Mouse (Mus musculus) CH12.LX (cell line): ENCODE results near the gene S1pr4. TPM values are rescaled to one million over a fixed set of nuclear protein-coding genes. Genes with fewer than 3 reads are reported as not detected.

ENCODE experiments used
- DNase-seq: peaks from one replicate; pipeline ENCODE4 v3.0.0-alpha.2; 2013; ENCODE audit errors: extremely low read depth
- H3K27ac ChIP-seq: 2 replicates; pipeline ENCODE4 v1.5.1; 2012; ENCODE audit warnings: low read depth, mild to moderate bottlenecking, control low read depth, moderate library complexity; ENCODE audit not compliant: insufficient read depth
- H3K27me3 ChIP-seq: replicated peaks from 2 replicates; pipeline ENCODE3; 2012; ENCODE audit warnings: inconsistent platforms
- H3K36me3 ChIP-seq, 2 experiments: replicated peaks in 1 of 2; 2 replicates each; pipeline versions ENCODE3 to v1.6.1; 2012; ENCODE audit warnings: inconsistent platforms in 1 of 2, low read length in 1 of 2, mild to moderate bottlenecking in 1 of 2, mixed read lengths in 1 of 2, moderate library complexity in 1 of 2; ENCODE audit not compliant: control insufficient read depth in 1 of 2, insufficient read depth in 1 of 2
- H3K4me1 ChIP-seq, 2 experiments: 2 replicates each; pipeline ENCODE4 v1.6.1; 2012; ENCODE audit warnings: inconsistent platforms in 1 of 2, moderate library complexity in 1 of 2; ENCODE audit not compliant: insufficient read depth in 2 of 2, control insufficient read depth in 1 of 2
- H3K4me2 ChIP-seq: 2 replicates; pipeline ENCODE4 v1.6.1; 2012; ENCODE audit warnings: low read depth, mild to moderate bottlenecking, control low read depth; ENCODE audit not compliant: poor library complexity, insufficient read depth, severe bottlenecking
- H3K4me3 ChIP-seq, 3 experiments: fragments of 150-350 bp in 1 of 3; sonication (generic) in 1 of 3; replicated peaks in 1 of 3; 2 replicates each; pipeline versions ENCODE3 to v1.5.1; 2011 to 2012; ENCODE audit warnings: low read depth in 2 of 3, low read length in 2 of 3, mild to moderate bottlenecking in 2 of 3, moderate library complexity in 2 of 3, control low read depth in 1 of 3, improper control_type of control experiment in 1 of 3, inconsistent platforms in 1 of 3, mixed read lengths in 1 of 3; ENCODE audit not compliant: poor library complexity in 1 of 3
- H3K79me2 ChIP-seq: replicated peaks from 2 replicates; pipeline ENCODE4 v1.6.1; 2012; ENCODE audit warnings: mild to moderate bottlenecking, moderate library complexity; ENCODE audit not compliant: control insufficient read depth, poor library complexity, insufficient read depth, severe bottlenecking; ENCODE audit errors: extremely low read depth
- H3K9ac ChIP-seq: 2 replicates; pipeline ENCODE4 v1.6.1; 2012; ENCODE audit warnings: low read depth, mild to moderate bottlenecking, control low read depth, moderate library complexity; ENCODE audit not compliant: insufficient read depth
- H3K9me3 ChIP-seq: replicated peaks from 2 replicates; pipeline ENCODE3; 2012; ENCODE audit warnings: low read length, inconsistent platforms, mixed read lengths
- BHLHE40 ChIP-seq: IDR thresholded peaks from 2 replicates; pipeline ENCODE4 v1.6.1; 2011; ENCODE audit warnings: mild to moderate bottlenecking, low read depth, low read length, improper control_type of control experiment
- CHD1 ChIP-seq: IDR thresholded peaks from 2 replicates; pipeline ENCODE4 v1.6.1; 2012; ENCODE audit warnings: low read depth, low read length, improper control_type of control experiment, inconsistent platforms
- CTCF ChIP-seq, 2 experiments: IDR thresholded peaks in 1 of 2; conservative IDR thresholded peaks in 1 of 2; 2 replicates each; pipeline ENCODE4 v1.5.1; 2011 to 2012; ENCODE audit warnings: low read depth in 2 of 2, low read length in 2 of 2, improper control_type of control experiment in 1 of 2, inconsistent platforms in 1 of 2, mild to moderate bottlenecking in 1 of 2, moderate library complexity in 1 of 2
- ELF1 ChIP-seq: IDR thresholded peaks from 2 replicates; pipeline ENCODE4 v1.6.1; 2014; ENCODE audit warnings: low read depth, mild to moderate bottlenecking, inconsistent platforms, low read length, improper control_type of control experiment
- EP300 ChIP-seq: IDR thresholded peaks from 2 replicates; pipeline ENCODE4 v1.6.1; 2011; ENCODE audit warnings: low read length, improper control_type of control experiment
- ETS1 ChIP-seq: conservative IDR thresholded peaks from 2 replicates; pipeline ENCODE4 v1.6.1; 2012; ENCODE audit warnings: low read depth, mild to moderate bottlenecking, inconsistent platforms, low read length, improper control_type of control experiment, moderate library complexity
- IRF4 ChIP-seq: IDR thresholded peaks from 2 replicates; pipeline ENCODE4 v1.6.1; 2014; ENCODE audit warnings: low read depth, mild to moderate bottlenecking, inconsistent platforms, low read length, improper control_type of control experiment
- JUND ChIP-seq: conservative IDR thresholded peaks from 2 replicates; pipeline ENCODE4 v1.6.1; 2011; ENCODE audit warnings: low read depth, low read length, improper control_type of control experiment
- KAT2A ChIP-seq: IDR thresholded peaks from 2 replicates; pipeline ENCODE4 v1.6.1; 2012; ENCODE audit warnings: low read length, improper control_type of control experiment, inconsistent platforms; ENCODE audit not compliant: insufficient replicate concordance
- MAFK ChIP-seq: IDR thresholded peaks from 2 replicates; pipeline ENCODE4 v1.6.1; 2011; ENCODE audit warnings: low read length, improper control_type of control experiment; ENCODE audit not compliant: insufficient replicate concordance
- MXI1 ChIP-seq: IDR thresholded peaks from 2 replicates; pipeline ENCODE4 v1.6.1; 2011; ENCODE audit warnings: mild to moderate bottlenecking, low read depth, low read length, improper control_type of control experiment
- PAX5 ChIP-seq: IDR thresholded peaks from 2 replicates; pipeline ENCODE4 v1.6.1; 2012; ENCODE audit warnings: low read length, inconsistent platforms, mixed read lengths
- POLR2A ChIP-seq: IDR thresholded peaks from 2 replicates; pipeline ENCODE4 v1.6.1; 2011; ENCODE audit warnings: low read depth, mild to moderate bottlenecking, improper control_type of control experiment, low read length
- RAD21 ChIP-seq: IDR thresholded peaks from 2 replicates; pipeline ENCODE4 v1.6.1; 2011; ENCODE audit warnings: low read depth, mild to moderate bottlenecking, low read length, improper control_type of control experiment, moderate library complexity
- SIN3A ChIP-seq: IDR thresholded peaks from 2 replicates; pipeline ENCODE4 v1.6.1; 2012; ENCODE audit warnings: low read length, improper control_type of control experiment, inconsistent platforms
- SMC3 ChIP-seq: IDR thresholded peaks from 2 replicates; pipeline ENCODE4 v1.6.1; 2011; ENCODE audit warnings: low read depth, low read length, improper control_type of control experiment
- TCF12 ChIP-seq: IDR thresholded peaks from 2 replicates; pipeline ENCODE4 v1.6.1; 2014; ENCODE audit warnings: low read depth, mild to moderate bottlenecking, inconsistent platforms, low read length, improper control_type of control experiment
- UBTF ChIP-seq: IDR thresholded peaks from 2 replicates; pipeline ENCODE4 v1.6.1; 2012; ENCODE audit warnings: low read depth, mild to moderate bottlenecking, inconsistent platforms, low read length, improper control_type of control experiment, moderate library complexity
- USF1 ChIP-seq: IDR thresholded peaks from 2 replicates; pipeline ENCODE4 v1.6.1; 2014; ENCODE audit warnings: low read depth, mild to moderate bottlenecking, inconsistent platforms, low read length, improper control_type of control experiment
- USF2 ChIP-seq: conservative IDR thresholded peaks from 2 replicates; pipeline ENCODE4 v1.6.1; 2011; ENCODE audit warnings: low read depth, low read length, improper control_type of control experiment
- ZC3H11A ChIP-seq: IDR thresholded peaks from 2 replicates; pipeline ENCODE4 v1.6.1; 2012; ENCODE audit warnings: low read depth, mild to moderate bottlenecking, inconsistent platforms, low read length, improper control_type of control experiment
- ZKSCAN1 ChIP-seq: IDR thresholded peaks from 2 replicates; pipeline ENCODE4 v1.6.1; 2012; ENCODE audit warnings: low read depth, inconsistent platforms, low read length, improper control_type of control experiment, borderline replicate concordance
- ZNF384 ChIP-seq: IDR thresholded peaks from 2 replicates; pipeline ENCODE4 v1.6.1; 2012; ENCODE audit warnings: low read depth, low read length, improper control_type of control experiment, inconsistent platforms
- dilution Hi-C: fragments of 300-500 bp; cut with MboI; formaldehyde crosslinking; loops from 2 replicates; pipeline ENCODE4 v1.14.3; 2020; ENCODE audit warnings: low sequenced_read_pairs; ENCODE audit not compliant: extremely low pct_unique_long_range_greater_than_20kb, extremely low pct_ligation_motif_present
- in situ Hi-C: fragments of 300-500 bp; cut with MboI; formaldehyde crosslinking; loops from 3 replicates; pipeline ENCODE4 v1.14.3; 2019; ENCODE audit warnings: low sequenced_read_pairs, low pct_ligation_motif_present, low pct_unique_long_range_greater_than_20kb, mixed read lengths
- polyA plus RNA-seq: library from polyadenylated mRNA; unstranded; fragments of >175 nt; gene quantifications from 2 replicates; pipeline ENCODE4 v1.2.1, GENCODE M21; 2012; ENCODE audit warnings: low read depth; ENCODE audit not compliant: insufficient read length
- total RNA-seq, 2 experiments: library from RNA; depleted of rRNA; stranded (reverse); fragments of 300-350 nt in 1 of 2; fragments of >200 nt in 1 of 2; gene quantifications; 2 replicates each; pipeline ENCODE4 v1.2.3; 2012 to 2014

The S1pr4 gene
- total and polyA plus RNA-seq, 3 experiments: 0.19 to 0.30 TPM; not detected in 1

DNA sequence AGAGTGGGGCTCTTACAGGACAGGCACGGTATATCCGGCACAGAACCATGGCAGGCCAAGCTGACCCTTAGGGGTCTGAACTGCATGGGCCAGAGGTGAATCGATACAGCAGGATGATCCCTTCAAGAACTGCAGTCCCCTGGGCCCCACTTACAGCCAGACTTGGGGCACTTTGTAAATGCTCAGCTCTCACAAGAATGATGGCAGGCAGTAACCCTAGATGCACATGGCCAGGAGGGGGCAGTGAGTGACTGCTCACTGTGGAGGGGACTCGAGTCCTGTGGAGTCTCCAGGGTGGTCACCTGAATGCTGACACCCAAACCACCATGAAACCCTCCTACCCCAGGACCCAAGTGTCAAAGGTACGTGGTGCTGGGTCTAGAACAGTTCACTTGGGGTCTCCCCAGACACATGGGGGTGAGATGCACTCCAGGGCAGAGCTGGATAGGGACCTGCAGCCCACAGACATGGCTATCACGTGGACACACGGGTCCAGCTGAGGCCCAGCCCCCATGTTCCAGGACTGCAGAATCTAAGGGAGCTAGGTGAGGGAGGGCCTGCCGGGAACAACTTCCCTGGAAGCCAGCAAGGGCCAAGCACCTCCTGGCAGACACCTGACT lies 6.2 kb downstream of the S1pr4 start:
- in situ Hi-C loops (loop anchor here (10.0 kb wide), 1 partner anchor 111 kb away; the partner anchor contains the start of genes BC025920 and Tle6), dilution Hi-C loops (no loop called here)
- TF ChIP-seq RAD21: peak; percentile 53
- peak; percentile 31; the same call in 1 of the 2 replicates for TF ChIP-seq SMC3
- no peak for TF ChIP-seq ELF1
- TF ChIP-seq BHLHE40: no peak
- no peak for TF ChIP-seq UBTF
- TF ChIP-seq POLR2A: no peak
- no peak for TF ChIP-seq EP300
- TF ChIP-seq IRF4: no peak
- TF ChIP-seq PAX5: no peak
- TF ChIP-seq USF1: no peak
- TF ChIP-seq CTCF (conservative IDR thresholded peaks at IDR 0.05 in 1 of 2, IDR thresholded peaks at IDR 0.05 in 1 of 2; ENCODE audit: low read depth in 2 of 2, low read length in 2 of 2): peak in 1 of 2 experiments; percentile 59; a peak in 2 of 4 replicates
- no peak for TF ChIP-seq ZKSCAN1
- no peak for TF ChIP-seq ETS1
- no peak for TF ChIP-seq ZC3H11A
- TF ChIP-seq ZNF384: no peak
- no peak for TF ChIP-seq USF2
- Histone ChIP-seq H3K4me3 (no peak overlapping the region), H3K79me2 (peaks cover 25% of the 10 kb centered on the region), H3K36me3 (peaks cover 41 to 60% of the 10 kb centered on the region in 2 experiments), H3K27ac (no peak overlapping the region), H3K4me1 (peaks cover 17 to 35% of the 10 kb centered on the region in 2 experiments), H3K9me3 (no peaks in the 10 kb centered on the region), H3K9ac (no peak overlapping the region), H3K27me3 (no peaks in the 10 kb centered on the region), H3K4me2 (no peak overlapping the region)
- no peak for DNase-seq

DNA sequence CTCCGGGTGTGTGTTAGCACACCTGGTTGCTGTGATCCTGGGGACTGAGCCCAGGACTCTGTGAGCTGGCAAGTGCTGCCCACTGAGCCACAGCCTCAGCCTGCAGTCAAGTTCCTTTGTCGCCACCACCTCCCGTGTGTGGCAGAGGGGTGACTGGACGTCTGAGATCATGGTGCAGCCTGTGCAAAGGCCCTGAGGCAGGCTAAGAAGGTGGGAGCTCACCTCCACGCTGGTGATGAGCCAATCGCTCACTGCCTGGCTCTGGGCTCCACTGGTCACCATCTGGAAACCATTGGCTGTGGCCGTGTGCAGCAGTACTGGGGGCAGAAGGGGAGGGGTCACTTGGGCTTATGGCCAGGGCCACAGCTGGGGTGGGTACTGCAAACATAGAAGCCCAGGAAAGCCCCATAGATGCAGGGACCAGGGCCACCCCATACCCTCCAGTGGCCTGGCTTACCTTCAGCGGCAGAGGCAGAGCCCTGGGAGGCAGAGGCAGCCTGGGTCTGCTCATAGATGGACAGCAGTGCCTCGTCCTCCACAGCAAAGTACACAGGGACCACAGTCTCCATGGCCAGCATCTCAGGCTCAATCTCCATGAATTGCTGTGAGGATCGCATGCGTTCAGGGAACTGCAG lies 7.2 kb downstream of the S1pr4 start:
- peaks cover 25% of the 10 kb centered on the region for H3K79me2 ChIP-seq
- peaks cover 14 to 27% of the 10 kb centered on the region in 2 experiments for H3K4me1 ChIP-seq
- no peaks in the 10 kb centered on the region for H3K9me3 ChIP-seq
- in situ Hi-C loops: loop anchor here (10.0 kb wide), 1 partner anchor 112 kb away; the partner anchor contains the start of genes BC025920 and Tle6
- no peak overlapping the region for H3K9ac ChIP-seq
- no peak for TF ChIP-seq CTCF (conservative IDR thresholded peaks at IDR 0.05 in 1 of 2, IDR thresholded peaks at IDR 0.05 in 1 of 2; ENCODE audit: low read depth in 2 of 2, low read length in 2 of 2)
- no peak for TF ChIP-seq JUND
- no peak for TF ChIP-seq USF1
- no peak for TF ChIP-seq KAT2A
- no peak for TF ChIP-seq TCF12
- TF ChIP-seq BHLHE40: no peak
- TF ChIP-seq MAFK: no peak
- no peak for TF ChIP-seq MXI1
- TF ChIP-seq SIN3A: no peak
- no peak for TF ChIP-seq CHD1
- TF ChIP-seq USF2: no peak
- TF ChIP-seq, all 38 proteins: peak for 0
- no peak for DNase-seq
- no peak overlapping the region for H3K4me3 ChIP-seq
- no peak overlapping the region for H3K27ac ChIP-seq
- peaks cover 51 to 70% of the 10 kb centered on the region in 2 experiments for H3K36me3 ChIP-seq
- dilution Hi-C loops: no loop called here
- no peaks in the 10 kb centered on the region for H3K27me3 ChIP-seq
- H3K4me2 ChIP-seq: no peak overlapping the region
